Mouse (Mus musculus) neural tube, embryonic 13.5 days (tissue): ENCODE results near the gene Jmjd6. TPM values are rescaled to one million over a fixed set of nuclear protein-coding genes. Genes with fewer than 3 reads are reported as not detected.

ENCODE experiments used
- ATAC-seq: fragments of 200-750 bp; cut with Nextera tagmentation; 2 replicates; pipeline ENCODE4 v1.8.0; 2017; ENCODE audit warnings: low read depth, mild to moderate bottlenecking, moderate TSS enrichment, moderate library complexity
- H3K27ac ChIP-seq: fragments of 300-500 bp; sonication (generic); replicated peaks from 2 replicates; pipeline ENCODE4 v1.5.1; 2015; ENCODE audit warnings: moderate library complexity, mild to moderate bottlenecking, inconsistent platforms
- H3K27me3 ChIP-seq: fragments of 300-500 bp; sonication (generic); 2 replicates; pipeline ENCODE4 v1.6.1; 2015; ENCODE audit warnings: mild to moderate bottlenecking, inconsistent platforms
- H3K36me3 ChIP-seq: fragments of 300-500 bp; sonication (generic); 2 replicates; pipeline ENCODE4 v1.6.1; 2015; ENCODE audit warnings: mild to moderate bottlenecking, inconsistent platforms
- H3K4me1 ChIP-seq: fragments of 300-500 bp; sonication (generic); replicated peaks from 2 replicates; pipeline ENCODE4 v1.6.1; 2015; ENCODE audit warnings: inconsistent platforms
- H3K4me2 ChIP-seq: fragments of 300-500 bp; sonication (generic); 2 replicates; pipeline ENCODE4 v1.6.1; 2015; ENCODE audit warnings: inconsistent platforms, mild to moderate bottlenecking, moderate library complexity
- H3K4me3 ChIP-seq: fragments of 300-500 bp; sonication (generic); 2 replicates; pipeline ENCODE4 v1.5.1; 2015; ENCODE audit warnings: mild to moderate bottlenecking, inconsistent platforms
- H3K9ac ChIP-seq: fragments of 300-500 bp; sonication (generic); 2 replicates; pipeline ENCODE4 v1.6.1; 2015; ENCODE audit warnings: moderate library complexity, mild to moderate bottlenecking, inconsistent platforms
- H3K9me3 ChIP-seq: fragments of 300-500 bp; sonication (generic); 2 replicates; pipeline ENCODE4 v1.6.1; 2016; ENCODE audit warnings: inconsistent platforms
- WGBS: fragments of 180-500 bp; shearing (Covaris S2); methylation state at CpG from one replicate; pipeline ENCODE4 v1.1.7; 2015; 5-methylcytosine and 5-hydroxymethylcytosine counted together
- polyA plus RNA-seq: library from polyadenylated mRNA; unstranded; fragments of >200 nt; fragmentation: Nextera tagmentation; extraction: Ambion mirVana; gene quantifications from 2 replicates; pipeline ENCODE4 v1.2.1, GENCODE M21; 2015

Gene Jmjd6
- polyA plus RNA-seq, 1 experiment from 2014 or later, result 75.3 TPM

DNA sequence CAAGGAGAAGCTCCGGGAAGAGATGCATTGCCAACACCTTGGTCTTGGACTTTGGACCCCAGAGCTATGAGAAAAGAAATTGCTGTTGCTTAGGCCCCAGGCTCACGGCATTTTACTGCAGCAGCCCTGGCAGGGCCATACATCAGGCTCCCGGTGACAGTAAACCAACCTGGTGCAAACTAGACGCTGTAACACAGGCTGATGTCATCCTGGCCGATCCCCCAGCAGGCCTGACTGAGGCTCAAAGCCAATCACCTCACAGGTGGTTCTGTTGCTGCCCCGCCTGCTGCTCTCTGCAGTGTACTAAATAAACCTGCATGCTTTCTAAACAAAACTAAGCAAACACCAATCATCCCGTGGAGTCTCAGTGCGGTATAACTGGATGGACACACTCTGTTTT lies 24.5 kb downstream of the Jmjd6 start:
- WGBS, result 47% methylated on average over 8 of the region's 8 CpGs

DNA sequence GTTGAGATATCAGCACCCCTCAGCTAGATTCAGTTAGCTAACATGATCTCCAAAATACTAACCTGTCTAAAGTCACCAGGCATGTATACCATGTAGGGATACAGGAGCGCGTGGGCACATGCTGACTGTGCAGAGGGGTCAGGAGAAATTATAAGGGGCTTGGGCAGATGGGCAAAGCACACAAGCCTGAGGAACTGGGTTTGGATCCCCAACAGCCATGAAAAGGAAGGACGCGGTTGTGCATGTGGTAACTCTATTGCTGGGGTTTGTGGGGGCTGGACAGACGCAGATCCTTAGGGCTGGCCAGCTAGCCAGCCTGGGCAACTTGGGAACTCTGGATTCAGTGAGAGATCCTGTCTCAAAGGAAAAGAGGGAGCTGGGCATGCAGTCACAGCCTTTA lies 25.7 kb downstream of the Jmjd6 start:
- Histone ChIP-seq H3K4me3 (no peak overlapping the region), H3K9ac (no peak overlapping the region), H3K9me3 (no peaks in the 10 kb centered on the region), H3K4me1 (peaks cover 85% of the 10 kb centered on the region), H3K27me3 (no peaks in the 10 kb centered on the region), H3K36me3 (no peaks in the 10 kb centered on the region), H3K27ac (no peak overlapping the region), H3K4me2 (no peak overlapping the region)
- WGBS, result 94% methylated on average over 5 of the region's 5 CpGs
- no peak for ATAC-seq

More for the DNA sequence above, 24.5 kb downstream of the Jmjd6 start:
- H3K4me1 ChIP-seq, result peaks cover 75% of the 10 kb centered on the region
- H3K4me2 ChIP-seq, result no peak overlapping the region
- H3K9me3 ChIP-seq, result no peaks in the 10 kb centered on the region
- no peaks in the 10 kb centered on the region for H3K27me3 ChIP-seq
- H3K9ac ChIP-seq, result peak overlapping the region; percentile 38; the same call in 1 of the 2 replicates
- peak overlapping the region; percentile 52 for H3K27ac ChIP-seq
- no peak for ATAC-seq
- H3K36me3 ChIP-seq, result no peaks in the 10 kb centered on the region
- no peak overlapping the region for H3K4me3 ChIP-seq

GRCm38 (mm10) chr11:116816769-116817168 lies 26.5 kb downstream of the Jmjd6 start:
- no peaks in the 10 kb centered on the region for H3K36me3 ChIP-seq
- ATAC-seq, result no peak
- H3K4me2 ChIP-seq, result no peak overlapping the region
- H3K9me3 ChIP-seq, result no peaks in the 10 kb centered on the region
- no peaks in the 10 kb centered on the region for H3K27me3 ChIP-seq
- peaks cover 83% of the 10 kb centered on the region for H3K4me1 ChIP-seq
- WGBS, result 91% methylated on average over 5 of the region's 5 CpGs
- H3K4me3 ChIP-seq, result no peak overlapping the region
- H3K27ac ChIP-seq, result no peak overlapping the region
- H3K9ac ChIP-seq, result no peak overlapping the region

- H3K36me3 ChIP-seq, result no peaks in the 10 kb centered on the region
- ATAC-seq, result no peak
- peak overlapping the region; percentile 28 for H3K4me2 ChIP-seq
- H3K27ac ChIP-seq, result peak overlapping the region; percentile 99
- peaks cover 87% of the 10 kb centered on the region for H3K4me1 ChIP-seq
- H3K4me3 ChIP-seq, result no peak overlapping the region
- peak overlapping the region; percentile 63; the same call in 1 of the 2 replicates for H3K9ac ChIP-seq
- 17% methylated on average over 7 of the region's 7 CpGs for WGBS
- no peaks in the 10 kb centered on the region for H3K27me3 ChIP-seq
- H3K9me3 ChIP-seq, result no peaks in the 10 kb centered on the region
These were observed 28.3 kb downstream of the Jmjd6 start for GRCm38 (mm10) chr11:116814884-116815415.

GRCm38 (mm10) chr11:116814076-116814883 lies 29.0 kb downstream of the Jmjd6 start:
- peak; percentile 16; the same call in 1 of the 2 replicates for ATAC-seq
- no peaks in the 10 kb centered on the region for H3K9me3 ChIP-seq
- peak overlapping the region; percentile 63 for H3K9ac ChIP-seq
- peaks cover 90% of the 10 kb centered on the region for H3K4me1 ChIP-seq
- H3K27ac ChIP-seq, result peak overlapping the region; percentile 99
- no peak overlapping the region for H3K4me3 ChIP-seq
- peak overlapping the region; percentile 28 for H3K4me2 ChIP-seq
- WGBS, result 1% methylated on average over 20 of the region's 20 CpGs
- H3K27me3 ChIP-seq, result no peaks in the 10 kb centered on the region
- H3K36me3 ChIP-seq, result no peaks in the 10 kb centered on the region

GRCm38 (mm10) chr11:116813610-116814009 lies 29.6 kb downstream of the Jmjd6 start:
- ATAC-seq, result no peak
- Histone ChIP-seq H3K27ac (peak overlapping the region; percentile 99), H3K4me3 (no peak overlapping the region), H3K4me2 (peak overlapping the region; percentile 28), H3K9me3 (no peaks in the 10 kb centered on the region), H3K27me3 (no peaks in the 10 kb centered on the region), H3K36me3 (no peaks in the 10 kb centered on the region), H3K9ac (peak overlapping the region; percentile 63), H3K4me1 (peaks cover 89% of the 10 kb centered on the region)
- 70% methylated on average over 13 of the region's 13 CpGs for WGBS

- 43% methylated on average over 21 of the region's 21 CpGs for WGBS
These were observed 30.3 kb downstream of the Jmjd6 start for GRCm38 (mm10) chr11:116812793-116813529.

GRCm38 (mm10) chr11:116810983-116811901 lies 32.0 kb downstream of the Jmjd6 start:
- peak overlapping the region; percentile 30 for H3K4me3 ChIP-seq
- no peaks in the 10 kb centered on the region for H3K9me3 ChIP-seq
- peak overlapping the region; percentile 59 for H3K4me2 ChIP-seq
- no peaks in the 10 kb centered on the region for H3K36me3 ChIP-seq
- 6% methylated on average over 30 of the region's 32 CpGs for WGBS
- H3K4me1 ChIP-seq, result peaks cover 88% of the 10 kb centered on the region
- ATAC-seq, result peak; percentile 93
- no peaks in the 10 kb centered on the region for H3K27me3 ChIP-seq
- peak overlapping the region; percentile 73 for H3K9ac ChIP-seq
- peak overlapping the region; percentile 99 for H3K27ac ChIP-seq

More at GRCm38 (mm10) chr11:116812793-116813529, 30.3 kb downstream of the Jmjd6 start:
- Histone ChIP-seq H3K4me1 (peaks cover 88% of the 10 kb centered on the region), H3K4me3 (no peak overlapping the region), H3K27ac (peak overlapping the region; percentile 99), H3K4me2 (peak overlapping the region; percentile 28), H3K27me3 (no peaks in the 10 kb centered on the region), H3K36me3 (no peaks in the 10 kb centered on the region), H3K9me3 (no peaks in the 10 kb centered on the region), H3K9ac (peak overlapping the region; percentile 63)
- peak; percentile 10; the same call in 1 of the 2 replicates for ATAC-seq

- peak overlapping the region; percentile 99 for H3K27ac ChIP-seq
- H3K9ac ChIP-seq, result peak overlapping the region; percentile 73
- H3K4me2 ChIP-seq, result peak overlapping the region; percentile 59
- H3K4me3 ChIP-seq, result peak overlapping the region; percentile 30; the same call in 1 of the 2 replicates
- no peaks in the 10 kb centered on the region for H3K9me3 ChIP-seq
- 42% methylated on average over 11 of the region's 11 CpGs for WGBS
- H3K27me3 ChIP-seq, result no peaks in the 10 kb centered on the region
- no peaks in the 10 kb centered on the region for H3K36me3 ChIP-seq
- peak; percentile 19 for ATAC-seq
- peaks cover 82% of the 10 kb centered on the region for H3K4me1 ChIP-seq
These were observed 32.7 kb downstream of the Jmjd6 start for GRCm38 (mm10) chr11:116810528-116810927.

GRCm38 (mm10) chr11:116809520-116809919 lies 33.7 kb downstream of the Jmjd6 start:
- ATAC-seq, result no peak
- Histone ChIP-seq H3K4me3 (no peak overlapping the region), H3K4me2 (no peak overlapping the region), H3K9ac (peak overlapping the region; percentile 14; the same call in 1 of the 2 replicates), H3K9me3 (no peaks in the 10 kb centered on the region), H3K4me1 (peaks cover 72% of the 10 kb centered on the region), H3K27ac (peak overlapping the region; percentile 43; the same call in 1 of the 2 replicates), H3K36me3 (no peaks in the 10 kb centered on the region), H3K27me3 (no peaks in the 10 kb centered on the region)
- WGBS, result 86% methylated on average over 8 of the region's 8 CpGs

- WGBS, result 76% methylated on average over 11 of the region's 11 CpGs
- Histone ChIP-seq H3K4me3 (no peak overlapping the region), H3K9me3 (no peaks in the 10 kb centered on the region), H3K27me3 (no peaks in the 10 kb centered on the region), H3K9ac (peak overlapping the region; percentile 14; the same call in 1 of the 2 replicates), H3K27ac (peak overlapping the region; percentile 43), H3K36me3 (no peaks in the 10 kb centered on the region), H3K4me2 (no peak overlapping the region), H3K4me1 (peaks cover 66% of the 10 kb centered on the region)
- ATAC-seq, result no peak
These were observed 34.3 kb downstream of the Jmjd6 start for GRCm38 (mm10) chr11:116808811-116809395.
